Mouse (Mus musculus) myocyte (in vitro differentiated cells): ENCODE measurements around the gene Wnt3. TPM values are rescaled to one million over a fixed set of nuclear protein-coding genes. Genes with fewer than 3 reads are reported as not detected.

Source experiments
- H3K27me3 ChIP-seq: one replicate; pipeline ENCODE4 v1.6.1; 2011; ENCODE audit not compliant: control insufficient read depth, insufficient read depth, insufficient read length
- H3K36me3 ChIP-seq: one replicate; pipeline ENCODE4 v1.6.1; 2011; ENCODE audit not compliant: control insufficient read depth, insufficient read depth
- H3K4me2 ChIP-seq: one replicate; pipeline ENCODE4 v1.6.1; 2011; ENCODE audit warnings: low read depth, control low read depth
- H3K4me3 ChIP-seq: one replicate; pipeline ENCODE4 v1.5.1; 2011; ENCODE audit warnings: mild to moderate bottlenecking, control low read depth, moderate library complexity
- H3K79me2 ChIP-seq: one replicate; pipeline ENCODE4 v1.6.1; 2011; ENCODE audit not compliant: control insufficient read depth, insufficient read depth
- H3ac ChIP-seq: one replicate; pipeline ENCODE4 v1.6.1; 2011; ENCODE audit not compliant: control insufficient read depth, insufficient read length
- CEBPB ChIP-seq: IDR thresholded peaks from 2 replicates; pipeline ENCODE4 v1.6.1; 2011; ENCODE audit warnings: mild to moderate bottlenecking, moderate library complexity; ENCODE audit not compliant: poor library complexity, insufficient read depth, severe bottlenecking
- E2F4 ChIP-seq: IDR thresholded peaks from one replicate; pipeline ENCODE4 v1.6.1; 2011; ENCODE audit warnings: mild to moderate bottlenecking, control low read depth, moderate library complexity; ENCODE audit not compliant: insufficient read depth
- MAX ChIP-seq: IDR thresholded peaks from one replicate; pipeline ENCODE4 v1.6.1; 2011; ENCODE audit warnings: low read depth, mild to moderate bottlenecking, control low read depth
- MYOD1 ChIP-seq, 3 experiments: IDR thresholded peaks; one replicate each; pipeline ENCODE4 v1.6.1; 2011; ENCODE audit warnings: control low read depth in 2 of 3, low read depth in 2 of 3, mild to moderate bottlenecking in 2 of 3, moderate library complexity in 1 of 3; ENCODE audit not compliant: insufficient read length in 2 of 3, control insufficient read depth in 1 of 3
- MYOG ChIP-seq, 3 experiments: IDR thresholded peaks; one replicate each; pipeline ENCODE4 v1.6.1; 2011; ENCODE audit warnings: control low read depth in 2 of 3, low read depth in 2 of 3, mild to moderate bottlenecking in 2 of 3; ENCODE audit not compliant: insufficient read length in 2 of 3, control insufficient read depth in 1 of 3, insufficient read depth in 1 of 3
- POLR2A ChIP-seq: IDR thresholded peaks from one replicate; pipeline ENCODE4 v1.6.1; 2011; ENCODE audit warnings: low read depth, mild to moderate bottlenecking, control low read depth, moderate library complexity; ENCODE audit not compliant: insufficient read length
- POLR2AphosphoS2 ChIP-seq: IDR thresholded peaks from one replicate; pipeline ENCODE4 v1.6.1; 2011; ENCODE audit warnings: low read depth, control low read depth; ENCODE audit not compliant: insufficient read length
- REST ChIP-seq: IDR thresholded peaks from one replicate; pipeline ENCODE4 v1.6.1; 2011; ENCODE audit warnings: mild to moderate bottlenecking, control low read depth, moderate library complexity; ENCODE audit not compliant: insufficient read depth, insufficient read length
- SRF ChIP-seq: IDR thresholded peaks from one replicate; pipeline ENCODE4 v1.6.1; 2011; ENCODE audit warnings: low read depth; ENCODE audit not compliant: control insufficient read depth, insufficient read length
- TCF12 ChIP-seq: IDR thresholded peaks from one replicate; pipeline ENCODE4 v1.6.1; 2011; ENCODE audit warnings: mild to moderate bottlenecking, control low read depth; ENCODE audit not compliant: poor library complexity, insufficient read depth, severe bottlenecking
- TCF3 ChIP-seq: IDR thresholded peaks from one replicate; pipeline ENCODE4 v1.6.1; 2011; ENCODE audit warnings: low read depth, control low read depth; ENCODE audit not compliant: insufficient read length
- USF1 ChIP-seq: IDR thresholded peaks from one replicate; pipeline ENCODE4 v1.6.1; 2011; ENCODE audit warnings: low read depth, mild to moderate bottlenecking, control low read depth, moderate library complexity
- polyA plus RNA-seq: library from polyadenylated mRNA; unstranded; fragments of >200 nt; fragmentation: generic; extraction: Trizol; gene quantifications from one replicate; pipeline ENCODE4 v1.2.1, GENCODE M21; 2012; ENCODE audit warnings: missing spikeins

Gene Wnt3
- polyA plus RNA-seq, 1 experiment = 0.04 TPM

- H3K4me2 ChIP-seq = no peak overlapping the region
- no peak for TF ChIP-seq REST
- TF ChIP-seq POLR2AphosphoS2 = no peak
- TF ChIP-seq CEBPB = no peak
- H3K27me3 ChIP-seq = no peaks in the 10 kb centered on the region
- H3K79me2 ChIP-seq = no peaks in the 10 kb centered on the region
- H3ac ChIP-seq = no peak overlapping the region
- peaks cover 11% of the 10 kb centered on the region for H3K36me3 ChIP-seq
- no peak overlapping the region for H3K4me3 ChIP-seq
Observed at GRCm38 (mm10) chr11:103856641-103857040, 82.7 kb downstream of the Wnt3 start.

DNA sequence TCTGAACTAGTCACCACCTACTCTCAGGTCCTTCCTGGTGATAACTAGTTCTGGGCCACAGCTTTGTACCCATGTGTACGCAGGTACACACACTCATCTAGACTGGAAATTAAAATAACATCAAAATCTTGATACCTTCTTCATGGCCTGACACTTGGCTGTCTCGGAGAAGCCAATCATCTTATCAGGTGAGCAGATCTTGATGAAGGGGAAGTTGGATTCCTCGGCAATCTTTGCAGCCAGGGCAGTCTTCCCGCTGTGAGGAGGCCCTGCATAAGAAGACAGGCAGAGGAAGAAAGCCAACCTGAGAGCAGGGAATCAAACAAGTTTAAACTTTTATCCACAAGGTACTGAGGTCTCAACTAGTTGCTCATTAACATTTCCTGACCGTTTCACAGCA is 84.8 kb downstream of the Wnt3 start:
- Histone ChIP-seq H3K36me3 (peaks cover 11% of the 10 kb centered on the region), H3K4me3 (no peak overlapping the region), H3K27me3 (no peaks in the 10 kb centered on the region), H3K79me2 (no peaks in the 10 kb centered on the region), H3ac (no peak overlapping the region), H3K4me2 (no peak overlapping the region)
- no peak for TF ChIP-seq TCF12
- no peak for TF ChIP-seq REST
- TF ChIP-seq POLR2A = no peak
- no peak for TF ChIP-seq SRF
- no peak for TF ChIP-seq POLR2AphosphoS2
- no peak for TF ChIP-seq CEBPB
- no peak for TF ChIP-seq MYOD1 (IDR thresholded peaks at IDR 0.05; ENCODE audit: control insufficient read depth in 1 of 3, insufficient read length in 2 of 3, low read depth in 2 of 3)

DNA sequence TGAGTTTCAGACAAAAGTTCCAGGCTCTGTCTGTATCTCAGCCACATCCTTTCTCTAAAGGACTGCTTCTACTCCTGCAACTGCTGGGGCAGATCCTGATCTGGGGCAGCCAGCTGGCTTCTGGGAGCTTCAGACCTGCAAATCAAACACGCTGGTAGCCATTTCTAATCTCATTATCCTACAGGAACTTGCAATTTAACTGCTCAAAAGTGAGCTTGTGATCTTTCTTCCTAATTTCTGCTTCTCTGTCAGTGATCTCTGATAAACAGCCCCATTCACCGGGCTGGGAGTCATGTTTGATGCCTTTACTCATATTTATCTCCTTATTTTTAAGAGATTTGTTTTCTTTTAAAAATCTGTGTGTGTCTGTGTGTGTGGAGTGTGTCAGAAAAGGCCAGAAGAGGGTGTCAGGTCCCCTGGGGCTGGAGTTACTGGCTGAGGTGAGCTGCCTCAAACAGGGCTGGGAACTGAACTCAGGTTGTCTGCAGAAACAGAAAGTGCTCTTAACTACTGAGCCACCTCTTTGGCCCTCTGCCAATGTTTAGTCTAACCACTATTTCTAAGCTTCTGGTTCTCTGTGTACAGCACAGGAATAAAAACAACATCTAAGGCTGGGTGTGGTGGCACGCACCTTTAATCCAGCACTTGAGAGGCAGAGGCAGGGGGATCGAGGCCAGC is 86.1 kb downstream of the Wnt3 start:
- H3ac ChIP-seq = no peak overlapping the region
- no peaks in the 10 kb centered on the region for H3K27me3 ChIP-seq
- no peaks in the 10 kb centered on the region for H3K79me2 ChIP-seq
- H3K4me2 ChIP-seq = no peak overlapping the region
- H3K4me3 ChIP-seq = no peak overlapping the region
- no peak for TF ChIP-seq USF1
- TF ChIP-seq MYOG (IDR thresholded peaks at IDR 0.05; ENCODE audit: control insufficient read depth in 1 of 3, insufficient read depth in 1 of 3, insufficient read length in 2 of 3, low read depth in 2 of 3) = no peak
- no peak for TF ChIP-seq MYOD1 (IDR thresholded peaks at IDR 0.05; ENCODE audit: control insufficient read depth in 1 of 3, insufficient read length in 2 of 3, low read depth in 2 of 3)
- no peak for TF ChIP-seq REST
- peaks cover 14% of the 10 kb centered on the region for H3K36me3 ChIP-seq

DNA sequence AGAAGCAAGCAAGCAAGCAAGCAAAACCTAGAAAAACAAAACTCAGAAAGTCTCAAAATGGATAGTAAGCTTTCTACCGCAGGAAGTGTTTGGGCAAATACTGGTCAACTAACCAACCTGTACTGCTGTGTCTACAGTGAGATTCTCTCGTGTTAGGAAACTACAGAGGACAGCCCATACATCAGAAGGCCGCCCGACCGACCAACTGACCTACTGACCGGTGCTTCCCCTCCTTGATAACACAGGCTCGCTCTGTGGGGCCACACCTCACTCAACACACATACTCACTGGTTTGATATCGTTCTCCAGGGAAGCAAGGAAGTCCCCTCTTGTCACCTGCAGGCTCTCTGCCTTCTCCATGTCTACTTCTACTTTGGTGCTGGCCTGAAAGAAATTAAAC is 89.0 kb downstream of the Wnt3 start:
- Histone ChIP-seq H3K27me3 (no peaks in the 10 kb centered on the region), H3K4me2 (no peak overlapping the region), H3K4me3 (no peak overlapping the region), H3K36me3 (peaks cover 10% of the 10 kb centered on the region), H3ac (no peak overlapping the region), H3K79me2 (no peaks in the 10 kb centered on the region)
- TF ChIP-seq MYOG (IDR thresholded peaks at IDR 0.05; ENCODE audit: control insufficient read depth in 1 of 3, insufficient read depth in 1 of 3, insufficient read length in 2 of 3, low read depth in 2 of 3) (no peak), TCF12 (no peak), E2F4 (no peak), MAX (no peak), TCF3 (no peak), REST (no peak), POLR2AphosphoS2 (no peak), SRF (no peak), MYOD1 (IDR thresholded peaks at IDR 0.05; ENCODE audit: control insufficient read depth in 1 of 3, insufficient read length in 2 of 3, low read depth in 2 of 3) (no peak), USF1 (no peak)

GRCm38 (mm10) chr11:103864486-103864885 is 90.5 kb downstream of the Wnt3 start:
- no peak for TF ChIP-seq USF1
- TF ChIP-seq CEBPB = no peak
- no peak for TF ChIP-seq POLR2AphosphoS2
- no peak for TF ChIP-seq MYOG (IDR thresholded peaks at IDR 0.05; ENCODE audit: control insufficient read depth in 1 of 3, insufficient read depth in 1 of 3, insufficient read length in 2 of 3, low read depth in 2 of 3)
- no peak for TF ChIP-seq REST
- no peak for TF ChIP-seq SRF
- TF ChIP-seq MYOD1 (IDR thresholded peaks at IDR 0.05; ENCODE audit: control insufficient read depth in 1 of 3, insufficient read length in 2 of 3, low read depth in 2 of 3) = no peak
- no peak for TF ChIP-seq TCF12
- no peak for TF ChIP-seq E2F4
- TF ChIP-seq POLR2A = no peak
- TF ChIP-seq MAX = no peak
- no peak for TF ChIP-seq TCF3
- no peaks in the 10 kb centered on the region for H3K79me2 ChIP-seq
- no peak overlapping the region for H3ac ChIP-seq
- no peaks in the 10 kb centered on the region for H3K27me3 ChIP-seq
- peaks cover 5% of the 10 kb centered on the region for H3K36me3 ChIP-seq
- H3K4me2 ChIP-seq = no peak overlapping the region
- H3K4me3 ChIP-seq = no peak overlapping the region
